Mouse (Mus musculus): Measurements from ENCODE around the gene Usp54. TPM values are rescaled to one million over a fixed set of nuclear protein-coding genes. Genes with fewer than 3 reads are reported as not detected.

Gene Usp54
- total and polyA plus RNA-seq, 3 experiments = 5.3 to 11.7 (median 5.4) TPM

DNA sequence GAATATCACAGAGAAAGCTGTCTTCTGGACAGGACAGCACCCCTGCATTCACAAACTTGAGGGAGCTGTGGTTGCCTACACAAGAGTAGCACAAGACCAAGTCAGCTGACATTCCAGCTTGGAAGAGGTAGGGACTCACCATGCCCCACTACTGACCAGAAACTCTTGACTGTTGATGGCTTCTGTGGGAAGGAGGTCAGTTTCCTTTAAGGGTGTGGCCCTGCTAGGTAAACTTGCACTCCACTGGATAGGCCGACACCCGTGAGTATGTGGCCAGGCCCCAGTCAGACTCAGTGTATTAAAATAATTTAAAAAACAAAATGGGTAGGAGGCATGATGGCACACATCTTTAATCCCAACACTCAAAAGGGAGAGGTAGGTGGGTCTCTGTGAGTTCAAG is 5.3 kb downstream of the Usp54 start:
- no peak for DNase-seq (ENCODE audit: extremely low read depth)
- dilution Hi-C loops (cut with MboI; ENCODE audit: extremely low pct_ligation_motif_present, extremely low pct_unique_long_range_greater_than_20kb, low sequenced_read_pairs) (no loop called here), in situ Hi-C loops (cut with MboI; ENCODE audit: low pct_ligation_motif_present, low pct_unique_long_range_greater_than_20kb, low sequenced_read_pairs) (no loop called here)
- peaks cover 0 to 12% of the 10 kb centered on the region in 2 experiments for H3K36me3 ChIP-seq (replicated peaks in 1 of 2; ENCODE audit: control insufficient read depth in 1 of 2, insufficient read depth in 1 of 2, low read length in 1 of 2)
- H3K27ac ChIP-seq (ENCODE audit: insufficient read depth, low read depth) = no peak overlapping the region
- H3K4me1 ChIP-seq (ENCODE audit: control insufficient read depth in 1 of 2, insufficient read depth in 2 of 2) = peaks cover 2 to 26% of the 10 kb centered on the region in 2 experiments; a peak in 2 of 4 replicates
- no peak for TF ChIP-seq SMC3 (IDR thresholded peaks at IDR 0.05; ENCODE audit: low read depth, low read length)
- no peak for TF ChIP-seq ELF1 (IDR thresholded peaks at IDR 0.05; ENCODE audit: low read depth, low read length)
- no peak for TF ChIP-seq MAX (IDR thresholded peaks at IDR 0.05; ENCODE audit: low read length)
- TF ChIP-seq POLR2AphosphoS2 (IDR thresholded peaks at IDR 0.05; ENCODE audit: low read depth, low read length) = no peak
- no peak for TF ChIP-seq POLR2A (IDR thresholded peaks at IDR 0.05; ENCODE audit: low read depth, low read length)
- TF ChIP-seq JUN (IDR thresholded peaks at IDR 0.05; ENCODE audit: insufficient read depth, low read depth, low read length) = no peak
- TF ChIP-seq MXI1 (IDR thresholded peaks at IDR 0.05; ENCODE audit: low read depth, low read length) = no peak
- no peak for TF ChIP-seq USF2 (conservative IDR thresholded peaks at IDR 0.05; ENCODE audit: low read depth, low read length)
- no peak for TF ChIP-seq MAFK (IDR thresholded peaks at IDR 0.05; ENCODE audit: insufficient replicate concordance, low read length)
- no peak for TF ChIP-seq ZC3H11A (IDR thresholded peaks at IDR 0.05; ENCODE audit: low read depth, low read length)
- no peak for TF ChIP-seq EP300 (IDR thresholded peaks at IDR 0.05; ENCODE audit: low read length)
- H3K79me2 ChIP-seq (replicated peaks; ENCODE audit: control insufficient read depth, extremely low read depth, insufficient read depth, poor library complexity, severe bottlenecking) = peaks cover 5% of the 10 kb centered on the region; the same call in 1 of the 2 replicates
- no peaks in the 10 kb centered on the region for H3K9me3 ChIP-seq (replicated peaks; ENCODE audit: low read length)
- H3K27me3 ChIP-seq (replicated peaks) = no peaks in the 10 kb centered on the region
- H3K4me2 ChIP-seq (ENCODE audit: insufficient read depth, low read depth, poor library complexity, severe bottlenecking) = no peak overlapping the region
- H3K4me3 ChIP-seq (replicated peaks in 1 of 3; ENCODE audit: low read depth in 2 of 3, low read length in 2 of 3, poor library complexity in 1 of 3) = no peak overlapping the region
- H3K9ac ChIP-seq (ENCODE audit: insufficient read depth, low read depth) = no peak overlapping the region

DNA sequence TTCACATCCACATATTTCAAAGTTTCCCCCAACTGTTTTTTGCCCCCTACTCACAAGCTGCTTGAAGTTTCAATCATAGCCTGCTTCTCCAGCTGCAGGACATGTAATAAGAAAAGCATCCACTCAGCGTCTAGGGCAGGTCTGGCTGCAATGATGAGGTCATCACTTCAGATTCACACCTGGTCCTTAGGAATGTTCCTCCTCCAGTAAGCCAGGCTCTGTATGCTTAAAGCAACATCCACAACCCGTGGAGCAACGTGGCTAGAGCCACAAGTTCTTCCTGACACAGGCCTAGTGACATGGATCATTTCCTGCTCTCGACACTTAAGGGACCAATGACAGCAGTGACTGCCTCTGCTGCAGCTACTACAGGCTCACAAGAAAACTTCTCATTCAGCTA is 9.6 kb downstream of the Usp54 start:
- DNase-seq (ENCODE audit: extremely low read depth) = no peak
- peak overlapping the region; percentile 29; the same call in 1 of the 2 replicates for H3K4me2 ChIP-seq (ENCODE audit: insufficient read depth, low read depth, poor library complexity, severe bottlenecking)
- TF ChIP-seq POLR2A (IDR thresholded peaks at IDR 0.05; ENCODE audit: low read depth, low read length) = no peak
- TF ChIP-seq BHLHE40 (IDR thresholded peaks at IDR 0.05; ENCODE audit: low read depth, low read length) = no peak
- no peak for TF ChIP-seq ZKSCAN1 (IDR thresholded peaks at IDR 0.05; ENCODE audit: borderline replicate concordance, low read depth, low read length)
- TF ChIP-seq TBP (conservative IDR thresholded peaks at IDR 0.05; ENCODE audit: low read depth, low read length) = no peak
- no peak for TF ChIP-seq ETS1 (conservative IDR thresholded peaks at IDR 0.05; ENCODE audit: low read depth, low read length)
- TF ChIP-seq JUND (conservative IDR thresholded peaks at IDR 0.05; ENCODE audit: low read depth, low read length) = no peak
- TF ChIP-seq ELF1 (IDR thresholded peaks at IDR 0.05; ENCODE audit: low read depth, low read length) = no peak
- TF ChIP-seq MAZ (IDR thresholded peaks at IDR 0.05; ENCODE audit: low read depth, low read length) = no peak
- no peak for TF ChIP-seq USF1 (IDR thresholded peaks at IDR 0.05; ENCODE audit: low read depth, low read length)
- no peak for TF ChIP-seq CHD2 (IDR thresholded peaks at IDR 0.05; ENCODE audit: low read length)
- no peak for TF ChIP-seq EP300 (IDR thresholded peaks at IDR 0.05; ENCODE audit: low read length)
- no peak for TF ChIP-seq MEF2A (IDR thresholded peaks at IDR 0.05; ENCODE audit: borderline replicate concordance, low read depth, low read length)
- no peak for TF ChIP-seq IRF4 (IDR thresholded peaks at IDR 0.05; ENCODE audit: low read depth, low read length)
- peaks cover 3% of the 10 kb centered on the region; the same call in 1 of the 2 replicates for H3K79me2 ChIP-seq (replicated peaks; ENCODE audit: control insufficient read depth, extremely low read depth, insufficient read depth, poor library complexity, severe bottlenecking)
- H3K4me3 ChIP-seq (replicated peaks in 1 of 3; ENCODE audit: low read depth in 2 of 3, low read length in 2 of 3, poor library complexity in 1 of 3) = no peak overlapping the region
- in situ Hi-C loops (cut with MboI; ENCODE audit: low pct_ligation_motif_present, low pct_unique_long_range_greater_than_20kb, low sequenced_read_pairs) = no loop called here
- H3K27ac ChIP-seq (ENCODE audit: insufficient read depth, low read depth) = no peak overlapping the region
- dilution Hi-C loops (cut with MboI; ENCODE audit: extremely low pct_ligation_motif_present, extremely low pct_unique_long_range_greater_than_20kb, low sequenced_read_pairs) = no loop called here
- peaks cover 2 to 15% of the 10 kb centered on the region in 2 experiments; a peak in 2 of 4 replicates for H3K4me1 ChIP-seq (ENCODE audit: control insufficient read depth in 1 of 2, insufficient read depth in 2 of 2)
- no peaks in the 10 kb centered on the region for H3K9me3 ChIP-seq (replicated peaks; ENCODE audit: low read length)
- no peaks in the 10 kb centered on the region for H3K27me3 ChIP-seq (replicated peaks)
- peaks cover 0 to 22% of the 10 kb centered on the region in 2 experiments for H3K36me3 ChIP-seq (replicated peaks in 1 of 2; ENCODE audit: control insufficient read depth in 1 of 2, insufficient read depth in 1 of 2, low read length in 1 of 2)
- H3K9ac ChIP-seq (ENCODE audit: insufficient read depth, low read depth) = no peak overlapping the region

Measured in CH12.LX (cell line).